Mouse (Mus musculus) MN1 (cell line): ENCODE data around the gene Pkp3.
A peak's percentile ranks its signal among the peaks of the same experiment; 100 is the strongest.

ENCODE experiments used
- DNase-seq: peaks from one replicate; pipeline ENCODE4 v3.0.0-alpha.2; 2016; ENCODE audit warnings: low spot score

Pkp3 gene

GRCm38 (mm10) chr7:141094487-141095205 is 16.6 kb downstream of the Pkp3 start:
- no peak for DNase-seq

GRCm38 (mm10) chr7:141096021-141096420 is 18.0 kb downstream of the Pkp3 start:
- DNase-seq, result no peak

GRCm38 (mm10) chr7:141096649-141097056 is 18.6 kb downstream of the Pkp3 start:
- no peak for DNase-seq

- no peak for DNase-seq
Measured at GRCm38 (mm10) chr7:141097177-141097576, 19.2 kb downstream of the Pkp3 start.

- no peak for DNase-seq
Measured at GRCm38 (mm10) chr7:141099911-141100691, 22.1 kb downstream of the Pkp3 start, which contains the start of gene Sigirr. Gene Sigirr (minus strand): TSS chr7:141100572.

GRCm38 (mm10) chr7:141103161-141103560 is 25.1 kb downstream of the Pkp3 start:
- no peak for DNase-seq

GRCm38 (mm10) chr7:141115874-141116273 is 37.9 kb downstream of the Pkp3 start:
- DNase-seq, result no peak

- DNase-seq, result no peak
Measured at GRCm38 (mm10) chr7:141117636-141118035, 39.6 kb downstream of the Pkp3 start, which contains the start of gene Ano9. Gene Ano9 (minus strand): TSS chr7:141117806.

GRCm38 (mm10) chr7:141119487-141119886 is 41.5 kb downstream of the Pkp3 start:
- DNase-seq, result no peak

GRCm38 (mm10) chr7:141120605-141121004 is 42.6 kb downstream of the Pkp3 start:
- DNase-seq, result no peak

- DNase-seq, result no peak
Measured at GRCm38 (mm10) chr7:141121051-141121531, 43.1 kb downstream of the Pkp3 start.

- no peak for DNase-seq
Measured at GRCm38 (mm10) chr7:141122245-141122644, 44.2 kb downstream of the Pkp3 start, which contains the start of gene Ptdss2. Gene Ptdss2 (plus strand): TSS chr7:141122382.

- DNase-seq, result peak; percentile 96
Measured at GRCm38 (mm10) chr7:141122689-141123516, 44.9 kb downstream of the Pkp3 start.

- DNase-seq, result no peak
Measured at GRCm38 (mm10) chr7:141123517-141123856, 45.5 kb downstream of the Pkp3 start.

GRCm38 (mm10) chr7:141131024-141131820 is 53.2 kb downstream of the Pkp3 start:
- peak; percentile 88 for DNase-seq

GRCm38 (mm10) chr7:141131904-141132755 is 54.1 kb downstream of the Pkp3 start:
- no peak for DNase-seq
